Mouse (Mus musculus): ENCODE results near the gene Ppt2. TPM values are rescaled to one million over a fixed set of nuclear protein-coding genes. Genes with fewer than 3 reads are reported as not detected.
A peak's percentile ranks its signal among the peaks of the same experiment; 100 is the strongest.

The Ppt2 gene
- total RNA-seq (2021): 10 to 100 TPM; 52.6 to 62.3 TPM
- long read RNA-seq, experiment 1, transcript Ppt2-209 (9 exons, 1,710 nt): major isoform, 12 of 39 reads
- long read RNA-seq, experiment 1, partial matches to known transcripts: 3 of 39 reads
- long read RNA-seq, experiment 1, other reads (novel, unspliced or antisense): 22 of 39 reads
- long read RNA-seq, experiment 2, transcript Ppt2-209 (9 exons, 1,710 nt): major isoform, 8 of 33 reads
- long read RNA-seq, experiment 2, partial matches to known transcripts: 2 of 33 reads
- long read RNA-seq, experiment 2, other reads (novel, unspliced or antisense): 19 of 33 reads

DNA sequence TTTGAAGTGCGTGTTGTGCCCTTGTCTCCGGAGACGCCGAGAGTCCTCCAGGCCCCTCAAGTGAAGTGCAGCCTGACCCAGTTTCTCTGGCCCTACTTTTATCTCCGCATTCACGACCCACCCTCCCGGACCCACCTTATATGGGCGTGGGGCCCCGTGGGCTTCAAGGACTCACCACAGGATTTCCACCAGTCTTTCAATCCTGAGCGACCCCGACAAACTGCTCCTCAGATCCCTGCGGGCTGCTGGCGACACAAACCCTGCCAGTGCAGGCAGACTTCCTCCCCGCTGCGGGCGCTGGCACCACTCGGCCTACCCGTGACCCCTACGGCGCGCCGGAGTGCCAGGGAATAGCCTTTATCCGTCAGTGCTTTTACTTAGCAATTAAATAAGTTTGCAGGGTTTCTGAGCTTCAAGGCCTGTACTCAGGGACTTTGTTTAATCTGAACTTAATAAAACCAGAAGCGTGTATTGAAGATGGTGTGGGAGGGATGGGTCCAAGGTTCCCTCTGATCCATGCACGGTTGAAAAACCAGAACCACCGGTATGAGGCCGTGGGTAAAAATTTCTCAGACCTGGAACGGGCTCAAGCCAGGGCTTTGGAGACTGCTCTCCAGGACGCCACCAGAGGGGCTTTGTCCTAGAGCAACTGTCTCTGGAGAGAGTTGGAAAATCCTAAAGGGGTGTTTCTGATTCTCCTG is at the start of gene Ppt2:
TSS of gene Ppt2 (minus strand) at position 568 of the 701 bp plus-strand sequence.
- peak in 1 of 2 experiments; percentile 41 for DNase-seq (ENCODE audit: low spot score in 2 of 2)

DNA sequence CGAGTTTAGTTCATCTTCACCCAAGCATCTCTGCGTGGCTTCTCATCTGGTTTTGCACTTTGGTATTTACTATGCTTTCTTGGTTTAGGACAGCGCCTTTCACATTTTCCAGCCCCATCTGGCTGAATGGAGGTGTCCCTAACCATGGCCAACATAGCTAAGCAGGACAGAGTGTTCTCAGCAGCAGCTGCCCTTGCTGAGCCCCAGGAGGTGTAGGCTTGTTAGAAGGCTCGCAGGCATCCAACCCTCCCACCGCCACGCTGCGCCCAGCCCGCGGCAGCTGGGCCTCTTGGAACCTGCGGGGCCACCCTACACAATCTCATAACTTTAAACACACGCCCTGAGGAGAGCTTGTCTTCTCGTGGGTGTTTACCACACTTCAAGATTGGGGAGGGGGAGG is 48.4 kb upstream of the Ppt2 start:
- DNase-seq (ENCODE audit: low spot score in 2 of 2): no peak

DNA sequence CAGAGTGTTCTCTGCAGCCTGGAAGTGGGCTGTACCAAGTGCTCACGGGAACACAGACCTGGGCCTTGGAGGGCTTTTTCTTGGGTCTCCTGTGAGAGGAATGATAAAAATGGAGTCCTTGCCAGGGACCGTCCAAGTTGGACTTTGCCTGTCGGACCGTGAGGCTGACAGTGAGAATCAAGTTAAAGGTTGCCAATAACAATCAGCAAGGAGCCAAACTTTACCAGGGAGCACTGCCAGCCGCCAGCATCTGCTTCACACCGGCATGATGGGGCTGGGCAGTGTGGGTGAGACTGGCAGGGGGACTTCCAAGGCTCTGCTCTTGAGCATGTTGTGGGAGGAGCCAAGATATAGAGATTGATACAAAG is 47.8 kb upstream of the Ppt2 start:
- no peak for DNase-seq (ENCODE audit: low spot score in 2 of 2)

DNA sequence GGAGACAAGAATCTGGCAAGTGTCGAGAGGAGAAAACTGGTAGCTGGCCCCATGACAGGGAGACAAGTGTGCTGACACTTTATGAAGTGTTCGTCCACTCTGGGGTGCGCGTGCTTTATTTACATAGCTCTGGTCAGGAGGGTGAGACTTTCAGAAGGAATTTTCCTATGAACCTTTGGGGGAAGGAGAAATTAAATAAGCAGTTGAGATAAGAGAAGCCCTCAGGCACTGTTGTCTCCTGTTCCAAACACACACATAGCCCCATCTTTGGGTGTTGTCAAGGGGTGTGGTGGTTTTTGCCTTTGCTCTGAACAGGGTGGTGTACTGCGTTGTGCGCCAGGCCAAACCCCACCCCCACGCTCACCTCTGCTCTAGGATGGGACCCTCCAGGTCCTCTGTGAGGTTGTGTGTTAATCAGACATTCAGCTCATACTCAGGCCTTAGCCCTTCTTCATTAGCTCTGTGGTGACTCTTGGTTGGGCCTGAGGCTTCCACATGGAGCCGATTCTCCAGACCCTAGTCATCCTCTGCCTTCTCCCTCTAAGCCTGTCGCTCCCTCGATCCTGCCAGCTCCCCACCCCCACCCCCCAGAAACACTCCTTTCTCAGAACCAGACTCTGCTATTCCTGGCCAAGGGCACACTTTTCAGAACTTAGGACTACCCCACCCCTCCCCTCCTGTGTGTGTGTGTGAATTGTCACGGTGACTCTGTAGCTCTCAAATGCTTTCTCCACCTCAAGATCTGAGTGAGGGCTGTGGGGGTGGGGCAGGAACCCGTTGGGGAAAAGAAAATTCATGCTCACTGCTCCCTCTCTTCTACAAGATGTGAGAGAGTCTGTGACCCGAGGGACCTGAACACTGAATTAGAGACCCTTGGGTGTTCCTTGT is 47.1 kb upstream of the Ppt2 start:
- no peak for DNase-seq (ENCODE audit: low spot score in 2 of 2)

DNA sequence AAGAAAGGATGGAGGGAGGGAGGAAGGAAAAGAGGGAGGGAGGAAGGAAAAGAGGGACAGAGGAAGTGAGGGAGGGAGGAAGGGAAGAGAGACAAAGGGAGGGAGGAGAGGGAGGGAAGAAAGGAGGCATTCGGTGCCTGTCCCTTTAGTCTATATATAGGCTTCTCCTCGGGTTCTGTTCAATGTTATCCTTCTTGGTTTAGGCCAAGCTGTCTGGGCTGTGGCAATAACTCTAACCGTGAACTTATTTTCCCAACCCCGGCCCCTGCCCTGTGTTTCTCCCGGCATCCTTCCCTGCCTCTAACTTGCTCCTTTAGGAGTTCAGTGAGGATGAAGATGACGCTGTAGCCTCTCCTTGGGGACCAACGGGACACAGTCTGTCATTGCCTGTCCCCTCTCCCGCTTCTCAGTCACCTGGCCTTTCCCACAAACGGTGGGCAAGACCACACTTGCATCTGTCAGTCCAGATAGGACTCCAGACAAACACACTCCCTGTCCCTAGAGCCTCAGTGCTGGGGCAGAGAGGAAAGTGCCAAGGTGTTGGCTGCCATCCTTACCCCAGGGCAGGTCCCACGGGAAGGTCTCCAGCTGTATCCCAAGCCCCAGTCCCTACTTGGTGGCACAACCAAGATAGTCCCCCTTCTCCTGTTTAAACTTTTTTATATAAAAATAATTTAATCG is 46.4 kb upstream of the Ppt2 start:
- no peak for DNase-seq (ENCODE audit: low spot score in 2 of 2)

DNA sequence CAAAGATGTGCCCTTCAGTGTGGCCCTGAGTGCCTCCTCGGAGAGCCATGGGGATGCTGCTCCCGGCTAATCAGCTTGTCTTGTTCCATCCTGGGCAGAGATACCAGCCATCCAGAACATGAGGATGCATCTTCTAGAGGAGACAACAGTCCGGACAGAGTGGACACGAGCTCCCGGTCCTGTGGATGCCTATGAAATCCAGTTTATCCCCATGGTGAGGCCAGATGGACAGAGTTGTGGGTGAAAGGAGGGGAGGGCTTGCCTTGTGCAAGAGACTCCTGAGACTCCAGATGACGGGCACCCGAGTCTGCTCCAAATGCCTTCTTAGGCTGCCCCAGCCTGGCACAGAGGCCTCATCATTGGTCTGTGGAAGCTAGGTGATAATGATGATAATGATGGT is 44.8 kb upstream of the Ppt2 start:
- no peak for DNase-seq (ENCODE audit: low spot score in 2 of 2)

DNA sequence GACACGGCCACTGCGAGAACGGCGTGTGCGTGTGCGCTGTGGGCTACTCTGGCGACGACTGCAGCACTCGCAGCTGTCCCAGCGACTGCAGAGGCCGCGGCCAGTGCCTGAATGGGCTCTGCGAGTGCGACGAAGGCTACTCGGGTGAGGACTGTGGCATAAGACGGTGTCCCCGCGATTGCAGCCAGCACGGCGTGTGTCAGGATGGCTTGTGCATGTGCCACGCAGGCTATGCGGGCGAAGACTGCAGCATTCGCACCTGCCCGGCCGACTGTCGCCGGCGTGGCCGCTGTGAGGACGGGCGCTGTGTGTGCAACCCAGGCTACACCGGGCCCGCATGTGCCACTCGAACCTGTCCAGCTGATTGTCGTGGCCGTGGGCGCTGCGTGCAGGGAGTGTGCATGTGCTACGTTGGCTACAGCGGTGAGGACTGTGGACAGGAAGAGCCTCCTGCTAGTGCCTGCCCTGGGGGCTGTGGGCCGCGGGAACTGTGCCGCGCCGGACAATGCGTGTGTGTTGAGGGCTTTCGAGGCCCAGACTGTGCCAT is 44.0 kb upstream of the Ppt2 start:
- no peak for DNase-seq (ENCODE audit: low spot score in 2 of 2)

DNA sequence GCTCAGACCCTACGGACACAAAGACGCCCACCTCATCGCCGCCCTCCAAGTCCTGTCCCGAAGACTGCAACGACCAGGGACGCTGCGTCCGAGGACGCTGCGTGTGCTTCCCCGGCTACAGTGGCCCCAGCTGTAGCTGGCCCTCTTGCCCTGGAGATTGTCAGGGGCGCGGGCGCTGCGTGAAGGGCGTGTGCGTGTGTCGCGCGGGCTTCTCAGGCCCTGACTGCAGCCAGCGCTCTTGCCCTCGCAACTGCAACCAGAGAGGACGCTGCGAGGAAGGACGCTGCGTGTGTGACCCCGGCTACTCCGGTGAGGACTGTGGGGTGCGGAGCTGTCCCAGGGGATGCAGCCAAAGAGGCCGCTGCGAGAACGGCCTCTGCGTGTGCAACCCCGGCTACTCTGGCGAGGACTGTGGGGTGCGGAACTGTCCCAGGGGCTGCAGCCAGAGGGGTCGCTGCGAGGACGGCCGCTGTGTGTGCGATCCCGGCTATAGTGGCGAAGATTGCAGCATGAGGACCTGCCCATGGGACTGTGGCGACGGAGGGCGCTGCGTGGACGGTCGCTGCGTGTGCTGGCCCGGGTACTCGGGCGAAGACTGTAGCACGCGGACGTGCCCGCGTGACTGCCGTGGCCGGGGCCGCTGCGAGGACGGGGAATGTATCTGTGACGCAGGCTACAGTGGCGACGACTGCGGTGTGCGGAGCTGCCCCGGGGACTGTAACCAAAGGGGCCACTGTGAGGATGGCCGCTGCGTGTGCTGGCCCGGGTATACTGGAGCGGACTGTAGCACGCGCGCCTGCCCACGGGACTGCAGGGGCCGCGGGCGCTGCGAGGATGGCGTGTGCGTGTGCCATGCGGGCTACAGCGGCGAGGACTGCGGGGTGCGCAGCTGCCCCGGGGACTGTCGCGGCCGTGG is 43.1 kb upstream of the Ppt2 start:
- no peak for DNase-seq (ENCODE audit: low spot score in 2 of 2)

DNA sequence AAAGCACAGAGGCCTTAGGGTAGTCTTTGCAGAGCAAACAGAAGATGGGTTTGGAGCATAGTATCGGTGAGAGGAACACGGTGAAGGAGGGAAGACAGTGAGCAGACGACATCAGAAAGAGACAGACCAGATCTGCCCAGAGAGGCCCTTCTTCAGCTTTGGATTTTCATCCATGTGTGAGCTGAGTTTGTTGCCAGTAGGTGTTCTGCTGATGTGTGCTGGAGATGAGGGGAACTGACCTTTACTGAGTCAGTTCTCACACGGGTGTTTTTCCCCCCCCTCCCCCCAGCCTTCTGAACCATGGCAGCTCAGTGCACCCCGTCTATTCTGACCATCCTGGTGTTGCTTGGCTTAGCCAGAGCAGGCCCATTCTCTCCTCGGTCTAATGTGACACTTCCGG is 41.9 kb upstream of the Ppt2 start, which contains the start of gene Tnxb:
TSS of gene Tnxb (plus strand) at position 301 of the 400 bp plus-strand sequence.
- no peak for DNase-seq (ENCODE audit: low spot score in 2 of 2)

DNA sequence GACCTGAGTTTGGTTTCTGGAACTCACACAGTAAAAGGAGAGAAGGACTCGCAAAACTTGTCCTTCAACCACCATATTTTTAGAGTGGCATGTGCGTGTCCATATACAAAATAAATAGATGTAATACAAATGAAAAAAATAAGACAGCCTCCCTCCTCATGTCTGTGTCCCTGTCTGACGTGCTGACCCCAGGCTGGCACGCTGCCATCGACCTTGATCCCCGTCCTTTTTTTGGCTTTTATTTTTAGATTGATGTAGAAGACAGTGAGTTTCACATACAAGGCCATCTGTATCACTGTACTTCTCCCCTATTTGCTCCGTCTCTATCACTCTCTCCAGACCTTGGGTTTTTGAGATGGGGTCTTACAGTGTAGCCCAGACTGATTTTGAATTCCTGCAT is 36.2 kb upstream of the Ppt2 start:
- no peak for DNase-seq (ENCODE audit: low spot score in 2 of 2)

DNA sequence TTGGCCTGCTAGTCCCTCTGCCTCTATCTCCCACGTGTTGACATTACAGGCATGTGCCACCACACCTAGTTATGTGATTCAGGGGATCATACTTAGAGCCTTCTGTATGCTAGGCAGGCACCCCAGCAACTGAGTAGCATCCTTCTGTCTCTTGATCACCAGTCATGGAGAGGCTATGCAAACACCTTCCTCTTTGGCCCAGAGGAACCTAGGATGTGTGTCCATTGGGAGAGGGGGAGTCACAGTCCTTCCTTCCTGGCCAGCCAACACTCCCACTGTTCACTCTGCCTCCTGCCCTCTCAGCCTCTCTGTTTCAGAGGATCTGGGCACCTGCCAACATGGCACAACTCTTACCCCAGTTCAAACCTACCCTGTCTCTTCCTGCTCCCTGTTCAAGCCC is 35.2 kb upstream of the Ppt2 start:
- no peak for DNase-seq (ENCODE audit: low spot score in 2 of 2)

DNA sequence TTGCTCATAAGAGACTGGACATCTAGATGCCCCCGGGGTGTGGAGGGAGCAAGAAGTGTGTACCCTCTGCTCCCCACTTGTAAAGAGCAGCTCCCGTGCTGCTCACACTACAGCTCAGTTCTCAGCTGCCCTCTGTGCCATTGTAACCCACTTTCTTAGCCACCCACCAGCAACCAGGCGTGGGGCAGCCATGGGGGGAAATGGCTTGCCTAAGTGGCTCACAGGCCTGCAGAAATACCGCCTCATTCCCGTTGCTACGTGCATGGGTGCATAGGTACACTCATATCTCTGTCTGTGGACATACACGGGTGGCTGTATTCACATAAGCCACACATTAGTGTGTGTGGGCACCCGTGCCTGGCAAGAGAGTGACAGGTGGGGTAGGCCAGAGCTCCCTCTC is 34.7 kb upstream of the Ppt2 start:
- DNase-seq (ENCODE audit: low spot score in 2 of 2): no peak

DNA sequence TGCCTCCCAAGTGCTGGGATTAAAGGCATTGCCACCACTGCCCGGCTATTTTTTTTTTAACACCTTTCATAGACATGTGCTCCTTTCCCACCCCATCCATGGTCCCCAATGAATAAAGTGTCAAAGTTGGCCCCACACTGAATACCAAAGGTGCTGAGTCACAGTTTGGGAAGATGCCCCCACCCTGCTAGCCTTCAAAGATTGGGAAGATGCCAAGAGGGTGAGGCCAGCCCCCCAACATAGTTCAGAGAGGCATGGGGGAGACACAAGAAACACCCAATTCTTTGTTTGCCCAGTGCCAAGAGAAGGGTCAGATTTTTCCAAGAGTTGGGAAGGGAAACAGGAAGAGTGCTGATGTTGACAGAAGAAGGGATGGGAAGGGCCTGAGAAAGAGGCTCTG is 34.2 kb upstream of the Ppt2 start:
- no peak for DNase-seq (ENCODE audit: low spot score in 2 of 2)

DNA sequence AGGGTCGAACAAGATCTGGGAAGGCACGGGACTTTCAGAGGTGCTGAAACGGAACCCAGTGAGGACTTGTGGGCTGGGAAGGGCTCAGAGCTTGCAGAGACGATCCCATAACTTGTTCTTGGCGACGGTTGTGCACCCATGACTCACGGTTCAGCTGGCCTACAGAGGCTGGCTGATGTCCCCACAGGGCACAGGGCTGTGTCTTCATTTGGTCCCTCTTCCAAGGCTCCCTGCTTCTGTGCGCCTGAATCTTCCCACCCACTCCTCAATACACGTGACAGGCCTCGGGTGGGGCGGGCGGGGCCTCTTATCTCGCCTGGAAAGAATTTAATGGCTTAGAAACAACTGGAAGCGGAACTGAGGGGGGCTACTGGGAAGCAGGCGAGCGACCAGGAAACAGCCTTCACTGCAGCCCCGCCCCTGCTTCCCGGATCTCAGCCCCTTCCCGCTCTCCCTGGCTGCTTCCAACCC is 32.8 kb upstream of the Ppt2 start:
- no peak for DNase-seq (ENCODE audit: low spot score in 2 of 2)

DNA sequence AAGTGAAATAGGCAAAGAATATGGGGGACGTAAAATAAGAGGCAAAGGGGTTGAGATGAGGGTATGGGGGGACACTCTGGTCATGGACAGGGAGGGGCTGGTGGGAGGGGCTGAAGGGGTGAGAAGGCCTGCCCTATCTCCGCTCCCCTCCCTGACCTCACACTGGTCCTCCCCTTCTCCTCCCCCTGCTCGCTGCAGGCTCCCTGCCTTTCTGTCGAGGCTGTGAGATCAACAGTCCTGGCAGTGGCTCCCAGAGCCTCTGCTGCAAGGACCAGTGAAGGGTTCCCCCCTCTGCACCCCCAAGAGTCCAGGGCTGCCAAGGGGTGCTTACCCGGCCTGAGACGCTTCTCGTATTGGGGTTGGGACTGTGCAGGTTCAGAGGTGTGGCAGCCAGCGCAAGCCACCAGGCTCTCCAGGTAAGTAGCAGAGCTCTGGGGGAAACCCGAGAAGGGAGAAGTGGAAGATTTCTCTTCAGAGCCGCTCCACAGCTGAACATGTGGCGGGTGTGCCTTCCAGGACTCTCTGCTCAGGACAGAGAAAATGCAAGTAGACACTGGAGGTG is 32.0 kb upstream of the Ppt2 start:
- no peak for DNase-seq (ENCODE audit: low spot score in 2 of 2)

DNA sequence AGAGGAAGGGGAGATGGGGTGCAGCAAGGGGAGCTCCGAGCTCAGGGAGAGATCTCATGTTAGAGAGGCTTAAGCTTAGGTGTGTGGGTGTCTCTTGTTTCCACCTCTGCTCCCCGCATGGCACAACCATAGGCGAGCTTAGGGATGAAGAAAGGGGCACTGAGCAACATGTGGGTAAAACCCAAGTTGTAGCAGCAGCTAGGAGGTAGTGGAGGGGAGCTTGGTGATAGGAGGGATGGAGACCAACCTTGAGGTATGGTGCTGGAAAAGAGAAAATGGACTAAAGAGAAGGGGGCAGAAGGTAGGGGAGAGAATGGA is 31.5 kb upstream of the Ppt2 start:
- DNase-seq (ENCODE audit: low spot score in 2 of 2): no peak

DNA sequence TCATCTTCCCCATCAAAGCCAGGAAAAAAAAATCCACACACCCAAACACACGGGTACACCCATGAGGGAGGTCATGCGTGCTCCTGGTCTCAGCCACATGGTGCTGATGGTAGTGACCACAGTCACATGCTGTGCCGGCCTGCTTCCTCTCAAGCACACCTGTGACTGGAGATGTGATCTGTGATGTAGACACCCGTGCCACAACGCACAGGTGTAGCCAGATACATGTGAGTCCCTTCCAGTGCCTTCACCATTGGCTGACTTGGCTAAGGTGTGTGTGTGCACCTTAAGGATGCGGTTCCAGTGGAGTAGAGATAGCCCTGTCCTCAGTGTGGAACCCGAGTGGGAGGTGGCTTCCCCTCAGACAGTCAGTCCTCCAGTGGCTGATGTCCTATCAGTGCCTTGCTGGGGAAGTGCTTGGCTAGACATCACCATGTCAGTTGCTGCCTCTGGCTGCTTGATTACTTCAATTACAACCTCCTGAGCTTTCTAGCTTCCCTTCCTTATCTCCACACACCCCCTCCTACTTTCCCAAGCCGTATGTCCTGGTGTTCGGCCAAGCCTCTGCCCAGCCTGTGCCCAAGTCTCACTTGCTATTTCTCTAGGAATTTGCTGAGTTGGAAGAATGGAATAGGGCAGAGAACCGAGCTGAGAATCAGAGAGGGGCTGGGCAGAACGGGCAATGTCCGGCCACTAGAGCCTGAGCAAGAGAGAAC is 31.0 kb upstream of the Ppt2 start:
- no peak for DNase-seq (ENCODE audit: low spot score in 2 of 2)

DNA sequence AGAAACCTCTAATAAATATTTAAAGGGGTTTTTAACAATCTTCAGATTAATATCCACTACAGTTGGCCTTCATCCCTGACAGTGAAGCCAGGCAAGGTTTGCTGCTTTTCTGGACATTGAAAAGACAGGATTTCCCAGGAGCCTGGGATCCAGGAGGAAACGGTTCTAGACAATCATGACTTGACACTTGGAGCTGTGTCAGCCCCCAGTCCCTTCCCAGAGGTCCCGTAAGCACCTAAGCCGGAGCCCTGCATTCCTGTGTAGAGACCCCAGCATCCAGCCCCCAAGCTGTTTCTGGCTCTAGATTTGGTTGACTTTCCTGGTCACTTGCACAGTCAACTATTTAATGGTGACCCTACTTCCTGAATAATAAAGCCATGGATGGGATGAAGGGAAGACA is 30.3 kb upstream of the Ppt2 start:
- no peak for DNase-seq (ENCODE audit: low spot score in 2 of 2)

DNA sequence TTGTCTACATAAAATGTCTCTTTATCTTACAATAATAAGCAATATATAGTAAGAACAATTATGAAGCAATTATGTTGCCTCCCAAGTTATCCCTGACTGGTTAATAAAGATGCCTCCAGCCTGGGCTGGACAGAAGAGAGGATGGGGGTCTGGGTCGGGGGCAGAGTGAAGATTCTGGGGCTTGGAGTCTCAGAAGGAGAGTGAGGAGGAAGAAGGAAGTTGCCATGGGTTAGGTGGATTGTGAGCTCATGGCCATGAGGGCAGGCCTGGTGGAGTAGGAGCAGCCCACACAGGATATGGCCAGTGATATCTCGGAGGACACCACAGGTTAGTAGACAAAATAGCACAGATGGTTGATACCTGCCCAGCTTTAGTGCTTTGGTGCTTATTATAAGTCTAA is 29.8 kb upstream of the Ppt2 start:
- no peak for DNase-seq (ENCODE audit: low spot score in 2 of 2)
